Mouse (Mus musculus) heart, embryonic 16.5 days (tissue): ENCODE data around the gene Vps45. TPM values are rescaled to one million over a fixed set of nuclear protein-coding genes. Genes with fewer than 3 reads are reported as not detected.

Source experiments
- ATAC-seq: fragments of 200-750 bp; cut with Nextera tagmentation; replicated peaks from 2 replicates; pipeline ENCODE4 v1.8.0; 2017; ENCODE audit warnings: moderate number of reproducible peaks; ENCODE audit not compliant: insufficient read depth, low FRiP score; ENCODE audit errors: extremely low read depth
- H3K27ac ChIP-seq: fragments of 300-500 bp; sonication (generic); 2 replicates; pipeline ENCODE4 v1.5.1; 2014; ENCODE audit warnings: mild to moderate bottlenecking, low read length, control low read depth, moderate library complexity
- H3K27me3 ChIP-seq: fragments of 300-500 bp; sonication (generic); 2 replicates; pipeline ENCODE4 v1.6.1; 2014; ENCODE audit warnings: low read length, mixed read lengths; ENCODE audit not compliant: control insufficient read depth, insufficient read depth
- H3K36me3 ChIP-seq: fragments of 300-500 bp; sonication (generic); 2 replicates; pipeline ENCODE4 v1.6.1; 2014; ENCODE audit not compliant: control insufficient read depth, insufficient read depth
- H3K4me1 ChIP-seq: fragments of 300-500 bp; sonication (generic); 2 replicates; pipeline ENCODE4 v1.6.1; 2014; ENCODE audit warnings: low read length, mixed read lengths; ENCODE audit not compliant: control insufficient read depth, insufficient read depth
- H3K4me2 ChIP-seq: fragments of 300-500 bp; sonication (generic); 2 replicates; pipeline ENCODE4 v1.6.1; 2014; ENCODE audit warnings: low read depth, mild to moderate bottlenecking, control low read depth, low read length
- H3K4me3 ChIP-seq: fragments of 300-500 bp; sonication (generic); 2 replicates; pipeline ENCODE4 v1.5.1; 2014; ENCODE audit warnings: mild to moderate bottlenecking, control low read depth, low read length
- H3K9ac ChIP-seq: fragments of 300-500 bp; sonication (generic); 2 replicates; pipeline ENCODE4 v1.6.1; 2014; ENCODE audit warnings: low read length, control low read depth
- H3K9me3 ChIP-seq: fragments of 300-500 bp; sonication (generic); replicated peaks from 2 replicates; pipeline ENCODE4 v1.6.1; 2016; ENCODE audit warnings: low read length; ENCODE audit not compliant: control insufficient read depth
- WGBS: fragments of 180-500 bp; shearing (Covaris S2); extraction: QIAGEN DNeasy Blood & Tissue Kit; methylation state at CpG from one replicate; pipeline ENCODE4 v1.1.7; 2014; 5-methylcytosine and 5-hydroxymethylcytosine counted together
- polyA plus RNA-seq: library from polyadenylated mRNA; unstranded; fragments of >200 nt; fragmentation: Nextera tagmentation; extraction: Ambion mirVana; gene quantifications from 2 replicates; pipeline ENCODE4 v1.2.1, GENCODE M21; 2015

Gene Vps45
- polyA plus RNA-seq, 1 experiment from 2014 or later, result 39.4 TPM

GRCm38 (mm10) chr3:95992990-95993603 is 65.2 kb downstream of the Vps45 start:
- H3K27ac ChIP-seq, result peak overlapping the region; percentile 96
- H3K27me3 ChIP-seq, result no peaks in the 10 kb centered on the region
- peak overlapping the region; percentile 97 for H3K9ac ChIP-seq
- peaks cover 43% of the 10 kb centered on the region for H3K36me3 ChIP-seq
- H3K4me2 ChIP-seq, result peak overlapping the region; percentile 73
- ATAC-seq, result 0 out of 2 replicates have a peak, but pooled peaks have one; percentile 4
- peaks cover 49% of the 10 kb centered on the region for H3K4me1 ChIP-seq
- WGBS, result 19% methylated on average over 5 of the region's 5 CpGs
- H3K9me3 ChIP-seq, result no peaks in the 10 kb centered on the region
- peak overlapping the region; percentile 73 for H3K4me3 ChIP-seq

DNA sequence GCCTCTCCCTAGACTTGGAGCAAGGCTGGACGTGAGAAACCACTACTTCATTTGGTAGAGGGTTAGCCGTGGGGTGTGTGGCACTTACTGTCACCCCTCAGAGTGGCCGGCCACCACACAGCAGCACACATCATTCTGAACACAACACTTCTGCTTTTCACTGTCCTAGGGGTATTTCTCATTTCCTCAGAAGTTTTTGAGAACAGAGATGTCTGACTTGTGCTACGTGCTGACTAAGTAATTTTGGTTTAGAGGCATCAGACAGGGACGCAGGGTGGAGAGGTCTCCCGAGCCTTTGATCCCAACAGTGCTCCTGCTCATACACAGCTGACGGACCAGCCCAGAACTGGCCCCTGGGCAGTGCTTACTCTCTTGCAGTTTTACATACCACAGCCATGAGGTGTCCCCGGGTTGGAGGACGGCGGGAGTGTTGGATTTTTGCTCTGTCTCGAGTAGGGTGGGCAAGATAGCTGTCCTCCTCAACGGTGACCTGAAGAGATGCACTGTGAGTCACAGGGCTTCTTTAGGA is 67.8 kb downstream of the Vps45 start:
- peaks cover 44% of the 10 kb centered on the region for H3K36me3 ChIP-seq
- peaks cover 59% of the 10 kb centered on the region for H3K4me1 ChIP-seq
- H3K4me3 ChIP-seq, result no peak overlapping the region
- H3K9me3 ChIP-seq, result no peaks in the 10 kb centered on the region
- no peak for ATAC-seq
- 55% methylated on average over 12 of the region's 12 CpGs for WGBS
- H3K27ac ChIP-seq, result 0 out of 2 replicates have a peak overlapping the region, but pooled peaks have one; percentile 19
- peak overlapping the region; percentile 15; the same call in 1 of the 2 replicates for H3K9ac ChIP-seq
- no peaks in the 10 kb centered on the region for H3K27me3 ChIP-seq
- H3K4me2 ChIP-seq, result no peak overlapping the region

DNA sequence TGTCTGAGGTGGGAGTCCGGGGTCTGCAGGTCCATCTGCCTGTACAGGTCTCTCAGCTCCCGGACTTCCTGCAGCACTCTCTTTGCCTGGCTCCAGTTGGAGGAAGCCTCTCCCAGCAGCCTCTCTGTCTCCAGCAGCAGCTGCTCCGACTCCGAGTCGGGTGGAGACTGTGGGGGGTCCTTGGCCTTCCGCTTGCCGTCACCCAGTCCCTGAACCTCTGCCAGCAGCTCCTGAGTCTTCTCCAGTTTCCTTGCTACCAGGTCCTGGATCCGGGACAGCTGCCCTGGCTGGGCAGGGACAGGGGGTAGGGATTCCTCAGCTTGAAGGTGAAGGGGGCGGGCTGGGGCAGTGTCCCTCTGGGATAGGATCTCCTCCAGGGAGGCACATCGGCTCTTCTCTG is 69.3 kb downstream of the Vps45 start:
- Histone ChIP-seq H3K4me2 (no peak overlapping the region), H3K9ac (no peak overlapping the region), H3K36me3 (peaks cover 44% of the 10 kb centered on the region), H3K9me3 (no peaks in the 10 kb centered on the region), H3K4me3 (no peak overlapping the region), H3K27me3 (no peaks in the 10 kb centered on the region), H3K4me1 (peaks cover 68% of the 10 kb centered on the region), H3K27ac (peak overlapping the region; percentile 12; the same call in 1 of the 2 replicates)
- 55% methylated on average over 10 of the region's 10 CpGs for WGBS
- ATAC-seq, result no peak

DNA sequence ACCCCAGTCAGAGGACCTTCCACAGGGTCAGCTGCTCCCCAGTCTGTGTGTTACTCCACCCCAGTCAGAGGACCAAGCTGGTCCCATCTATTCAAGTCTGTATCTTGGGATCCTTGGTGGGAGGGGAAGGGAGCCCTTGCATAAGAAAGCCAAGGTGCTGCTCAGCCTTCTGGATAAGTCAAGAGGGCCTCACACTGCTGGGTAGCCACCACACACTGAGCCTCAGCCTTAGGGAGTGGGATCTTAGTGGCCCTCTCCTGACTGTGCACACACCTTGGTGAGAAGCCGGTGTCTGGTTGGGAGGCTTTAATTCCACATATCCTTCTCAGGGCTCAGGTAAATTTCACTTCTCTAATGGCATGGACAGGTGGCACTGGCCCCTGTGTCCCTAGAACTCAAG is 70.1 kb downstream of the Vps45 start:
- H3K9me3 ChIP-seq, result no peaks in the 10 kb centered on the region
- H3K9ac ChIP-seq, result 0 out of 2 replicates have a peak overlapping the region, but pooled peaks have one; percentile 5
- peaks cover 44% of the 10 kb centered on the region for H3K36me3 ChIP-seq
- no peak overlapping the region for H3K4me3 ChIP-seq
- H3K4me1 ChIP-seq, result peaks cover 64% of the 10 kb centered on the region
- no peaks in the 10 kb centered on the region for H3K27me3 ChIP-seq
- ATAC-seq, result no peak
- peak overlapping the region; percentile 25; the same call in 1 of the 2 replicates for H3K27ac ChIP-seq
- 100% methylated on average over 1 of the region's 1 CpGs for WGBS
- no peak overlapping the region for H3K4me2 ChIP-seq

- WGBS, result 44% methylated on average over 6 of the region's 6 CpGs
- Histone ChIP-seq H3K4me1 (peaks cover 60% of the 10 kb centered on the region), H3K27ac (peak overlapping the region; percentile 95), H3K36me3 (peaks cover 43% of the 10 kb centered on the region), H3K9ac (no peak overlapping the region), H3K4me3 (no peak overlapping the region), H3K27me3 (no peaks in the 10 kb centered on the region), H3K4me2 (no peak overlapping the region), H3K9me3 (no peaks in the 10 kb centered on the region)
- ATAC-seq, result no peak
Measured at GRCm38 (mm10) chr3:95987386-95988110, 70.7 kb downstream of the Vps45 start.

- no peak for ATAC-seq
- no peak overlapping the region for H3K9ac ChIP-seq
Measured at GRCm38 (mm10) chr3:95986984-95987383, 71.3 kb downstream of the Vps45 start.

DNA sequence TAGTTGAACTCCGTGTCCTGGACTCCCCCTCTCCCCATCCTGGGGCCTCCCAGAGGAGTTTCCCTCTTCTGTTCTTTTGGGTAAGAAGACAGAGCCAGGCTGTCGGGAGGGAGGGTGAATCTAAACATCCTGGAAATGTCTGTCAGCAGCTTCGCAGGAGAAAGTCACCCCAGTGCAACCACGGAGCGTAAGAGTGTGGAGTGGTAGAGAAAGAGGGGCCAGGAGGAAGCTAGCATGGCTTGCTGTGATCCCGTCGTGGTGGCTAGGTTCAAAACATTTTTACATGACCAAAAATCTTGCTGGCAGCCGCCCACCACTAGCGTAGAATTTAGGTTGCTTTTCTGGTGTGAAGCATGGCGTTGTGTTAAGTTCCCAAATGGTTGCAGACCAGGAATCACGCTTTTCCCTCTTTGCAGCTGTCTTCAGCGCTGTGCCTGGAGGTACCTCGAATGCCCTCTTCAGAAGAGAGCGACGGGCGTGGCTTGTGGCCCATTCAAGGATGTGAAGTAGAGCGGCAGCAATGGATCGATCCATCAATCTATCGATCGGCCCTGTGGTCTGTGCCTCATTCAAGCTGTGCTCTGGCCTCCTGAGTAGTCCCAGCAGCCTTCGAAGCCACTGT is 72.2 kb downstream of the Vps45 start:
- Histone ChIP-seq H3K4me3 (peak overlapping the region; percentile 11), H3K4me1 (peaks cover 49% of the 10 kb centered on the region), H3K27ac (peak overlapping the region; percentile 95), H3K9me3 (no peaks in the 10 kb centered on the region), H3K4me2 (peak overlapping the region; percentile 61), H3K9ac (peak overlapping the region; percentile 76), H3K36me3 (peaks cover 30% of the 10 kb centered on the region), H3K27me3 (no peaks in the 10 kb centered on the region)
- 4% methylated on average over 21 of the region's 21 CpGs for WGBS
- ATAC-seq, result 0 out of 2 replicates have a peak, but pooled peaks have one; percentile 4

More at GRCm38 (mm10) chr3:95986984-95987383, 71.3 kb downstream of the Vps45 start:
- Histone ChIP-seq H3K4me2 (no peak overlapping the region), H3K27ac (peak overlapping the region; percentile 95), H3K27me3 (no peaks in the 10 kb centered on the region), H3K4me3 (no peak overlapping the region), H3K36me3 (peaks cover 38% of the 10 kb centered on the region), H3K9me3 (no peaks in the 10 kb centered on the region), H3K4me1 (peaks cover 55% of the 10 kb centered on the region)
- 65% methylated on average over 4 of the region's 4 CpGs for WGBS

DNA sequence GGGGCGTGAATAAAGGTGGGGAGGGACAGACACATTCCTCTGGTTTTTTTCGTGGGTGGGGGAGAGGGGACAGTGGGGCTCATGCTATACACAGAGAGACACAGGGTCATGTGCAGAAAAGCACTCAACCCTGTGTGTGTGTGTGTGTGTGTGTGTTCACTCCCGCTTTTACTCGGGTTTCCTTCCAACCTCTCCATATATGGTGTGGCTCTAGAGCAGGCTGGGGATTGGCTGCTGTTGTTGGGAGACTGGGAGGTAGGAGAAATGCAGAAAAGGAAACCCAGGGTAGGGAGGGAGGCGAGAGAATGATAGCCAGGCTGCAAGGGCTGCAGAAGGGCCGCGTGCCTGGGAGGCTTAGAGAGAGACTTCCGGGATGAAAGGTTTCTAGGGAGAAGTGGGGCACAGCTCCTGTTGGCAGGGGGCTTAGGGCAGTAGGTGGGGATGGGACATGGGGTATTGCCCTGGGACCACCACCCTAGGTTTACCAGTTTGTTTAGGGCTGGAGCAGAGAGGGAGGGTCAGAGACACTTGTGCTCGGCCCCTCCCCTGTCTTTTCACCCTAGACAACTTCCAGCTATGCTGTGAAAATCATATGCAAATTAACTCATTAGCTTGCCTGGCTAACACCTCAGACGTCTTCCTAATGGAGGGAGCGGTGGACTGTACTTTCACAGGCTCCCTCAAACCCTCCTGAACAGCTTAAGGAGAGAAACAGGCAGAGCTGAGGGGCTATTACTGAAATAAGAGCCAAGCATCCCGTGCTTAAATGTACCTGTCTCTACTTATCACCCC is 72.9 kb downstream of the Vps45 start:
- peak; percentile 91 for ATAC-seq
- no peaks in the 10 kb centered on the region for H3K9me3 ChIP-seq
- WGBS, result 5% methylated on average over 12 of the region's 12 CpGs
- H3K4me2 ChIP-seq, result peak overlapping the region; percentile 61
- no peaks in the 10 kb centered on the region for H3K27me3 ChIP-seq
- peaks cover 49% of the 10 kb centered on the region for H3K4me1 ChIP-seq
- H3K9ac ChIP-seq, result peak overlapping the region; percentile 76
- peak overlapping the region; percentile 11 for H3K4me3 ChIP-seq
- H3K36me3 ChIP-seq, result peaks cover 24% of the 10 kb centered on the region
- H3K27ac ChIP-seq, result peak overlapping the region; percentile 95
